Mouse (Mus musculus) ES-Bruce4 (cell line): ENCODE measurements around the gene Dhx15. TPM values are rescaled to one million over a fixed set of nuclear protein-coding genes. Genes with fewer than 3 reads are reported as not detected.

Source experiments
- H3K27ac ChIP-seq: 2 replicates; pipeline ENCODE4 v1.5.1; 2012; ENCODE audit warnings: low read length, inconsistent platforms; ENCODE audit not compliant: insufficient read depth
- H3K27me3 ChIP-seq: 2 replicates; pipeline ENCODE4 v1.6.1; 2012; ENCODE audit warnings: mild to moderate bottlenecking, low read length, inconsistent platforms; ENCODE audit not compliant: control insufficient read depth, poor library complexity, insufficient read depth, severe bottlenecking
- H3K36me3 ChIP-seq: 2 replicates; pipeline ENCODE4 v1.6.1; 2012; ENCODE audit warnings: inconsistent platforms, mild to moderate bottlenecking, low read length, moderate library complexity; ENCODE audit not compliant: control insufficient read depth, poor library complexity, insufficient read depth, severe bottlenecking
- H3K4me1 ChIP-seq: one replicate; pipeline ENCODE4 v1.8.1; 2011; ENCODE audit warnings: low read length; ENCODE audit not compliant: control insufficient read depth, insufficient read depth
- H3K4me3 ChIP-seq: 2 replicates; pipeline ENCODE4 v1.5.1; 2011; ENCODE audit warnings: low read depth, mild to moderate bottlenecking, low read length
- H3K9ac ChIP-seq: 2 replicates; pipeline ENCODE4 v1.6.1; 2012; ENCODE audit warnings: low read depth, mild to moderate bottlenecking, inconsistent platforms; ENCODE audit not compliant: poor library complexity, severe bottlenecking
- H3K9me3 ChIP-seq: replicated peaks from 2 replicates; pipeline ENCODE4 v1.6.1; 2012; ENCODE audit warnings: mild to moderate bottlenecking, low read length, inconsistent platforms; ENCODE audit not compliant: control insufficient read depth, poor library complexity, insufficient read depth, severe bottlenecking
- CTCF ChIP-seq: IDR thresholded peaks from one replicate; pipeline ENCODE4 v1.8.1; 2011; ENCODE audit warnings: low read depth, low read length
- EP300 ChIP-seq: IDR thresholded peaks from 2 replicates; pipeline ENCODE4 v1.6.1; 2011; ENCODE audit warnings: low read depth, low read length; ENCODE audit not compliant: insufficient read depth
- POLR2A ChIP-seq: IDR thresholded peaks from one replicate; pipeline ENCODE4 v1.8.1; 2011; ENCODE audit warnings: low read length; ENCODE audit not compliant: insufficient read depth
- polyA plus RNA-seq: library from polyadenylated mRNA; stranded (reverse); fragments of >200 nt; gene quantifications from 2 replicates; pipeline ENCODE4 v1.2.4, GENCODE M21; 2011; ENCODE audit warnings: low read depth; ENCODE audit not compliant: missing spikeins, insufficient read depth, insufficient read length

Dhx15 gene
- polyA plus RNA-seq, 1 experiment, result 350 TPM

DNA sequence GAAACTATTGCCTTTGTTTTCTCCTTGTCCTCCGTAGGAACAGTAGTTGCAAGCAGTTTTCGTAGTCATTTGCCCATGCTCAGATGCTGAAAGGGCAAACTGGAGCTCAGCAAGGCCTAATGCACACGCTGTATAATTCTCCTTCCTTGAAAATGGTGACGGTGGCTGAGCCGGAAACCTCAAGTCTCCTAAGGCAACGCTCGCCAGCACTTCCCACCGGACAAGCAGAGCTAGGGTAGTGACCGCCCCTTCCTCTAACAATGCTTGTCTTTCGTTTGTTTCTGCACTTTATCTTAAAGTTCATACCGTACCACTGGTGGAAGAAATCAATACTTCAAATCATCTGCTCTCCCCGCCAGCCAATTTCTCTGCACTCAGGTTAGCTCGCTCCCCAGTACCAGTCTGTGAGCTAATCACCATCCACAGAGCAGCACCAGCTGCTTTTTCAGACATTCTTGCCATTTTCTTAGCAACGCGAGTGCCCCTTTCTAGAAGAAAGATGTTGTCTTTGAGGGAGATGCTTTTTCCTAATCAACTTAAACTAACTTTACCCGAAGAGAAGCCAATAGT, 78.0 kb downstream of the Dhx15 start:
- Histone ChIP-seq H3K4me3 (no peak overlapping the region), H3K36me3 (no peaks in the 10 kb centered on the region), H3K9me3 (no peaks in the 10 kb centered on the region), H3K27ac (no peak overlapping the region), H3K9ac (no peak overlapping the region), H3K27me3 (peaks cover 19% of the 10 kb centered on the region), H3K4me1 (peaks cover 2% of the 10 kb centered on the region)
- TF ChIP-seq POLR2A (no peak), CTCF (no peak), EP300 (no peak)

DNA sequence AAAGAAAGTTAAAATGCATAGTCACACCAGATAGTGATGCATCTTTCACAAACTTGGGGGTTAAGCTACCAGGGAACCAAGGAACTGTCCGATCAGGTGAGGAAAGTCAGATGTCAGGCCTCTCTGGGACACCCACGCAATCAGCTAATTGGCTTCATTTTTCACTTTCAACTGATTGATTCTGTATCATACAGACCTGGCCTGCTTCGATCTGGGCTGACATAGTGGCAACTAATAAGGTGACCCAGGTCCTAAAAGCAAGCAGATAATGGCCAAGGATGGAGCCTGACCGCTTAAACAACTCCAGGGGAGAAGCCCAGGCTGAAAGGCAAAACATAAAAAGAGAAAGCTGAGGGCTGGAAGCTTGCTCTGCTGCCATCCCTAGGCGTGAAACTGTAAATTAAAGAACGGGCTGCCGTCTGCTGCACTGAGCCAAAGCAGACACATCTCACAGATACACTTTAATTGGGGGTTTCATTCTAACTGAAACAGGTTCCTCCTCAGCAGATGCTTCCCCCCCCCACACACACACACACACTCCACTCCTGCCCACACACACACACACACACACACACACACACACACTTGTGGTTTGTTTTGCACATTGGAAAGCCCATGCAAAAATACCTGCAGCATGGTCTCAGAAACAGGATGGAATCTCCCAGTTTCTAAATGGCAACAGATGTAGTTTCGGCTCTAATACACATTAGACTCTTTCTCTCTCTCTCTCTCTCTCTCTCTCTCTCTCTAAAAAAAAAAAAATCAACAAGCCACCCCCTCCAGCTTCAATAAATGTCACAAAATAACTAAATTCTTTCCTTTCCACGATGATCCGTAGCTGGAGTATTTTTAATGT, 79.3 kb downstream of the Dhx15 start:
- H3K4me1 ChIP-seq, result no peaks in the 10 kb centered on the region
- H3K27me3 ChIP-seq, result peaks cover 19% of the 10 kb centered on the region
- TF ChIP-seq EP300 (no peak), CTCF (no peak), POLR2A (no peak)
- no peak overlapping the region for H3K4me3 ChIP-seq
- no peak overlapping the region for H3K27ac ChIP-seq
- H3K9ac ChIP-seq, result no peak overlapping the region
- no peaks in the 10 kb centered on the region for H3K36me3 ChIP-seq
- H3K9me3 ChIP-seq, result no peaks in the 10 kb centered on the region

Other genes starting within 250 kb of the Dhx15 start
- gene Sod3, start 173.3 kb upstream of the Dhx15 start, polyA plus RNA-seq, result 0.27 and 0.29 TPM in 2 replicates